ENCODE assay signal across 21 mouse cellular contexts in genomic region chr8:80337872-80338271, GRCm38 (mm10).
DNase-seq lines count a peak whose midpoint lies in the region; ATAC-seq and TF ChIP-seq lines count a peak whose summit lies in the region.
"Had no signal": no experiment of that assay in that cellular context is flagged by ENCODE, and none has a peak within 500 bp of the region (broad histone marks: within the 10 kb centered on the region; RNA-seq: fewer than 3 reads in every experiment).

No protein-coding gene starts in this region.

- WGBS in liver, adult 2 months: 74% methylated on average over 2 of the region's 2 CpGs
- WGBS in liver, postnatal 0 days (ENCODE audit: insufficient replicate concordance): 62% methylated on average over 2 of the region's 2 CpGs
- 79% methylated on average over 2 of the region's 2 CpGs for WGBS in limb, embryonic 10.5 days

- intact Hi-C loops in left cerebral cortex, postnatal 4 days (cut with DNase I): no loop called here

- no peak for TF ChIP-seq POLR2A in liver, adult 2 months (IDR thresholded peaks at IDR 0.05; ENCODE audit: extremely low read depth, insufficient read depth, low read length)

- no peaks in the 10 kb centered on the region for H3K36me3 ChIP-seq in liver, adult 2 months (ENCODE audit: control insufficient read depth, insufficient read depth, low read length)
- H3K36me3 ChIP-seq in liver, postnatal 0 days (replicated peaks; ENCODE audit: insufficient read depth, low read length): no peaks in the 10 kb centered on the region
- no peaks in the 10 kb centered on the region for H3K36me3 ChIP-seq in limb, embryonic 10.5 days
- H3K36me3 ChIP-seq: forebrain, embryonic 10.5 days; hindbrain, embryonic 12.5 days; hindbrain, embryonic 15.5 days had no signal

- no peak overlapping the region for H3K4me2 ChIP-seq in liver, postnatal 0 days (ENCODE audit: low read depth, low read length)
- H3K4me2 ChIP-seq: forebrain, embryonic 13.5 days; heart, embryonic 11.5 days; hindbrain, embryonic 12.5 days; hindbrain, embryonic 15.5 days had no signal

- H3K27me3 ChIP-seq in liver, adult 2 months (ENCODE audit: control insufficient read depth, insufficient read depth, low read length): no peaks in the 10 kb centered on the region
- no peaks in the 10 kb centered on the region for H3K27me3 ChIP-seq in liver, postnatal 0 days (ENCODE audit: insufficient read depth, low read length)
- H3K27me3 ChIP-seq in limb, embryonic 10.5 days (ENCODE audit: low read depth, poor library complexity, severe bottlenecking): no peaks in the 10 kb centered on the region
- H3K27me3 ChIP-seq: forebrain, embryonic 13.5 days; hindbrain, embryonic 12.5 days; hindbrain, embryonic 15.5 days had no signal

- no peaks in the 10 kb centered on the region for H3K79me2 ChIP-seq in liver, adult 2 months (ENCODE audit: control insufficient read depth, insufficient read depth, low read length)

- H3K9me3 ChIP-seq in liver, postnatal 0 days (ENCODE audit: low read length): no peaks in the 10 kb centered on the region
- no peaks in the 10 kb centered on the region for H3K9me3 ChIP-seq in limb, embryonic 10.5 days (replicated peaks)
- H3K9me3 ChIP-seq: forebrain, embryonic 10.5 days; forebrain, embryonic 13.5 days; hindbrain, embryonic 12.5 days; hindbrain, embryonic 15.5 days had no signal

- H3K9ac ChIP-seq in liver, adult 2 months (ENCODE audit: low read depth, low read length): no peak overlapping the region
- no peak overlapping the region for H3K9ac ChIP-seq in liver, postnatal 0 days (replicated peaks)
- H3K9ac ChIP-seq: forebrain, embryonic 13.5 days; hindbrain, embryonic 12.5 days; hindbrain, embryonic 15.5 days had no signal

- H3K27ac ChIP-seq in liver, adult 2 months (replicated peaks; ENCODE audit: insufficient read depth, low read depth, low read length): no peak overlapping the region
- H3K27ac ChIP-seq in liver, postnatal 0 days (ENCODE audit: low read depth): no peak overlapping the region
- peak overlapping the region; percentile 33; the same call in 1 of the 2 replicates for H3K27ac ChIP-seq in limb, embryonic 10.5 days
- H3K27ac ChIP-seq: forebrain, embryonic 10.5 days; forebrain, embryonic 13.5 days; gastrocnemius, adult 2 months; heart, adult 2 months; hindbrain, embryonic 12.5 days; hindbrain, embryonic 15.5 days had no signal

- TF ChIP-seq CTCF in liver, adult 2 months (IDR thresholded peaks at IDR 0.05; ENCODE audit: low read depth, low read length): no peak
- TF ChIP-seq CTCF in liver, postnatal 0 days (IDR thresholded peaks at IDR 0.05; ENCODE audit: low read depth): no peak

- no peaks in the 10 kb centered on the region for H3K4me1 ChIP-seq in liver, adult 2 months (ENCODE audit: control insufficient read depth, insufficient read depth, low read length)
- no peaks in the 10 kb centered on the region for H3K4me1 ChIP-seq in liver, postnatal 0 days (ENCODE audit: insufficient read depth)
- peaks cover 6% of the 10 kb centered on the region; the same call in 1 of the 2 replicates for H3K4me1 ChIP-seq in limb, embryonic 10.5 days
- H3K4me1 ChIP-seq: forebrain, embryonic 13.5 days; hindbrain, embryonic 12.5 days; hindbrain, embryonic 15.5 days had no signal

- ATAC-seq in liver, postnatal 0 days: no peak
- 0 out of 2 replicates have a peak, but pooled peaks have one; percentile 42 for ATAC-seq in megakaryocyte progenitor cell, adult 5-6 weeks (replicated peaks; ENCODE audit: poor library complexity)
- ATAC-seq: activated CD4-positive, CD25-positive, alpha-beta regulatory T cell, adult 4 months; forebrain, embryonic 13.5 days; forebrain, embryonic 16.5 days had no signal

- peak; percentile 18 for DNase-seq in liver, adult 2 months (ENCODE audit: extremely low read depth, low read depth, low spot score)
- DNase-seq in liver, postnatal 0 days: no peak
- no peak for DNase-seq in limb, embryonic 10.5 days (ENCODE audit: low spot score)
- no peak for DNase-seq in urinary bladder, postnatal 25 days (ENCODE audit: low spot score)
- DNase-seq in left cerebral cortex, postnatal 4 days: no peak
- DNase-seq: adrenal gland, adult 8-10 months; adrenal gland, postnatal 25 days; cerebellum, adult 18-20 months; cerebellum, adult 9-10 months; cerebellum, postnatal 14 days; gastrocnemius, adult 2 months; gastrocnemius, postnatal 14 days; heart, adult 2 months had no signal

- TF ChIP-seq EP300 in liver, postnatal 0 days (IDR thresholded peaks at IDR 0.05; ENCODE audit: low read depth): no peak

- H3K4me3 ChIP-seq in liver, adult 2 months (ENCODE audit: insufficient read depth, low read depth, low read length): no peak overlapping the region
- H3K4me3 ChIP-seq in liver, postnatal 0 days (ENCODE audit: low read depth, low read length): no peak overlapping the region
- H3K4me3 ChIP-seq in limb, embryonic 10.5 days: no peak overlapping the region
- H3K4me3 ChIP-seq: forebrain, embryonic 10.5 days; forebrain, embryonic 13.5 days; gastrocnemius, adult 2 months; heart, adult 2 months; hindbrain, embryonic 12.5 days; hindbrain, embryonic 15.5 days had no signal
